Mouse (Mus musculus) CD4-positive, CD25-positive, alpha-beta regulatory T cell, adult 4 months (primary cell): Measurements from ENCODE around the gene Atp2a2. TPM values are rescaled to one million over a fixed set of nuclear protein-coding genes. Genes with fewer than 3 reads are reported as not detected.
"Not testable (repeated sequence)": the region's sequence is repeated elsewhere in the genome, so short reads cannot be mapped to it uniquely, and the experiment has no call there.

Experiments
- ATAC-seq: one replicate; pipeline ENCODE4 v1.8.0; 2017
- polyA plus RNA-seq, 2 experiments: library from polyadenylated mRNA; unstranded; fragments of 100-300 nt; shearing (Covaris generic); gene quantifications; one replicate each; pipeline ENCODE4 v1.2.1; 2017

The Atp2a2 gene
- polyA plus RNA-seq, 2 experiments from 2014 or later: 10.0 to 14.8 TPM

GRCm38 (mm10) chr5:122448869-122449268 is 53.2 kb downstream of the Atp2a2 start:
- ATAC-seq: no peak

GRCm38 (mm10) chr5:122447857-122448256 is 54.2 kb downstream of the Atp2a2 start:
- no peak for ATAC-seq

- no peak for ATAC-seq
These were observed 56.9 kb downstream of the Atp2a2 start for GRCm38 (mm10) chr5:122445051-122445610.

GRCm38 (mm10) chr5:122444492-122444891 is 57.5 kb downstream of the Atp2a2 start:
- no peak for ATAC-seq

- no peak for ATAC-seq
These were observed 61.9 kb downstream of the Atp2a2 start for GRCm38 (mm10) chr5:122440095-122440630.

GRCm38 (mm10) chr5:122439400-122440094 is 62.5 kb downstream of the Atp2a2 start:
- ATAC-seq: no peak

- ATAC-seq: no peak
These were observed 67.5 kb downstream of the Atp2a2 start for GRCm38 (mm10) chr5:122434541-122434940.

GRCm38 (mm10) chr5:122431221-122431620 is 70.8 kb downstream of the Atp2a2 start:
- ATAC-seq: peak; percentile 79

GRCm38 (mm10) chr5:122430036-122430775 is 71.8 kb downstream of the Atp2a2 start:
- peak; percentile 70 for ATAC-seq

- ATAC-seq: no peak
These were observed 76.5 kb downstream of the Atp2a2 start for GRCm38 (mm10) chr5:122425550-122425949.

- no peak for ATAC-seq
These were observed 78.9 kb downstream of the Atp2a2 start for GRCm38 (mm10) chr5:122423083-122423482.

- peak; percentile 86 for ATAC-seq
These were observed 79.7 kb downstream of the Atp2a2 start for GRCm38 (mm10) chr5:122422071-122422964.

- ATAC-seq: peak; percentile 56
These were observed 80.6 kb downstream of the Atp2a2 start, which contains the start of gene Anapc7 for GRCm38 (mm10) chr5:122421271-122422068. Anapc7 (plus strand) TSS chr5:122421693.

GRCm38 (mm10) chr5:122420676-122421075 is 81.3 kb downstream of the Atp2a2 start:
- ATAC-seq: not testable (repeated sequence)

GRCm38 (mm10) chr5:122415465-122415864 is 86.6 kb downstream of the Atp2a2 start:
- ATAC-seq: no peak

- ATAC-seq: no peak
These were observed 87.7 kb downstream of the Atp2a2 start for GRCm38 (mm10) chr5:122414351-122414750.

- ATAC-seq: no peak
These were observed 89.2 kb downstream of the Atp2a2 start for GRCm38 (mm10) chr5:122412826-122413225.

GRCm38 (mm10) chr5:122411892-122412291 is 90.1 kb downstream of the Atp2a2 start:
- ATAC-seq: no peak

GRCm38 (mm10) chr5:122409692-122410645 is 92.1 kb downstream of the Atp2a2 start:
- no peak for ATAC-seq

GRCm38 (mm10) chr5:122405537-122405936 is 96.5 kb downstream of the Atp2a2 start:
- ATAC-seq: no peak
